Mouse (Mus musculus): Measurements from ENCODE around the gene 4930432K21Rik. TPM values are rescaled to one million over a fixed set of nuclear protein-coding genes. Genes with fewer than 3 reads are reported as not detected.

Gene 4930432K21Rik
- polyA plus RNA-seq, 1 experiment from 2014 or later: 2.7 TPM

GRCm38 (mm10) chr8:84210167-84210791, 62.5 kb downstream of the 4930432K21Rik start:
- 42% methylated on average over 33 of the region's 34 CpGs for WGBS
- ATAC-seq: peak; percentile 37; the same call in 1 of the 2 replicates
- Histone ChIP-seq H3K27ac (ENCODE audit: low read depth, low read length) (no peak overlapping the region), H3K4me3 (ENCODE audit: low read length) (peak overlapping the region; percentile 22), H3K4me2 (ENCODE audit: low read length) (peak overlapping the region; percentile 50), H3K9ac (ENCODE audit: low read depth, low read length) (peak overlapping the region; percentile 47), H3K27me3 (replicated peaks; ENCODE audit: control insufficient read depth, insufficient read depth, low read length) (no peaks in the 10 kb centered on the region), H3K36me3 (ENCODE audit: control insufficient read depth, insufficient read depth, low read length) (peaks cover 21% of the 10 kb centered on the region), H3K9me3 (ENCODE audit: control insufficient read depth, low read length) (no peaks in the 10 kb centered on the region), H3K4me1 (ENCODE audit: control insufficient read depth, insufficient read depth, low read depth, low read length) (peaks cover 21% of the 10 kb centered on the region)

- WGBS: 98% methylated on average over 3 of the region's 3 CpGs
- H3K27me3 ChIP-seq (replicated peaks; ENCODE audit: control insufficient read depth, insufficient read depth, low read length): no peaks in the 10 kb centered on the region
- H3K4me3 ChIP-seq (ENCODE audit: low read length): no peak overlapping the region
- ATAC-seq: no peak
- no peak overlapping the region for H3K4me2 ChIP-seq (ENCODE audit: low read length)
- no peak overlapping the region for H3K27ac ChIP-seq (ENCODE audit: low read depth, low read length)
- H3K9ac ChIP-seq (ENCODE audit: low read depth, low read length): no peak overlapping the region
- peaks cover 21% of the 10 kb centered on the region for H3K4me1 ChIP-seq (ENCODE audit: control insufficient read depth, insufficient read depth, low read depth, low read length)
- H3K36me3 ChIP-seq (ENCODE audit: control insufficient read depth, insufficient read depth, low read length): peaks cover 29% of the 10 kb centered on the region
- H3K9me3 ChIP-seq (ENCODE audit: control insufficient read depth, low read length): no peaks in the 10 kb centered on the region
Measured at GRCm38 (mm10) chr8:84211202-84211601, 63.4 kb downstream of the 4930432K21Rik start.

GRCm38 (mm10) chr8:84211881-84212563, 64.2 kb downstream of the 4930432K21Rik start:
- H3K4me1 ChIP-seq (ENCODE audit: control insufficient read depth, insufficient read depth, low read depth, low read length): peaks cover 21% of the 10 kb centered on the region
- no peak overlapping the region for H3K4me2 ChIP-seq (ENCODE audit: low read length)
- no peaks in the 10 kb centered on the region for H3K9me3 ChIP-seq (ENCODE audit: control insufficient read depth, low read length)
- H3K4me3 ChIP-seq (ENCODE audit: low read length): no peak overlapping the region
- 94% methylated on average over 31 of the region's 31 CpGs for WGBS
- H3K9ac ChIP-seq (ENCODE audit: low read depth, low read length): no peak overlapping the region
- H3K27me3 ChIP-seq (replicated peaks; ENCODE audit: control insufficient read depth, insufficient read depth, low read length): no peaks in the 10 kb centered on the region
- H3K36me3 ChIP-seq (ENCODE audit: control insufficient read depth, insufficient read depth, low read length): peaks cover 32% of the 10 kb centered on the region
- no peak overlapping the region for H3K27ac ChIP-seq (ENCODE audit: low read depth, low read length)
- ATAC-seq: no peak

- Histone ChIP-seq H3K27me3 (replicated peaks; ENCODE audit: control insufficient read depth, insufficient read depth, low read length) (no peaks in the 10 kb centered on the region), H3K9me3 (ENCODE audit: control insufficient read depth, low read length) (no peaks in the 10 kb centered on the region), H3K4me1 (ENCODE audit: control insufficient read depth, insufficient read depth, low read depth, low read length) (peaks cover 17% of the 10 kb centered on the region), H3K36me3 (ENCODE audit: control insufficient read depth, insufficient read depth, low read length) (peaks cover 42% of the 10 kb centered on the region), H3K9ac (ENCODE audit: low read depth, low read length) (no peak overlapping the region), H3K27ac (ENCODE audit: low read depth, low read length) (no peak overlapping the region), H3K4me2 (ENCODE audit: low read length) (no peak overlapping the region), H3K4me3 (ENCODE audit: low read length) (no peak overlapping the region)
- ATAC-seq: no peak
- 94% methylated on average over 4 of the region's 4 CpGs for WGBS
Measured at GRCm38 (mm10) chr8:84213277-84213676, 65.5 kb downstream of the 4930432K21Rik start.

- Histone ChIP-seq H3K9ac (ENCODE audit: low read depth, low read length) (no peak overlapping the region), H3K4me3 (ENCODE audit: low read length) (no peak overlapping the region), H3K27me3 (replicated peaks; ENCODE audit: control insufficient read depth, insufficient read depth, low read length) (no peaks in the 10 kb centered on the region), H3K27ac (ENCODE audit: low read depth, low read length) (no peak overlapping the region), H3K4me2 (ENCODE audit: low read length) (no peak overlapping the region), H3K9me3 (ENCODE audit: control insufficient read depth, low read length) (no peaks in the 10 kb centered on the region), H3K36me3 (ENCODE audit: control insufficient read depth, insufficient read depth, low read length) (peaks cover 43% of the 10 kb centered on the region), H3K4me1 (ENCODE audit: control insufficient read depth, insufficient read depth, low read depth, low read length) (no peaks in the 10 kb centered on the region)
- 94% methylated on average over 11 of the region's 11 CpGs for WGBS
- no peak for ATAC-seq
Measured at GRCm38 (mm10) chr8:84217206-84217605, 69.4 kb downstream of the 4930432K21Rik start.

- Histone ChIP-seq H3K4me3 (ENCODE audit: low read length) (no peak overlapping the region), H3K27me3 (replicated peaks; ENCODE audit: control insufficient read depth, insufficient read depth, low read length) (no peaks in the 10 kb centered on the region), H3K36me3 (ENCODE audit: control insufficient read depth, insufficient read depth, low read length) (peaks cover 46% of the 10 kb centered on the region), H3K4me1 (ENCODE audit: control insufficient read depth, insufficient read depth, low read depth, low read length) (no peaks in the 10 kb centered on the region), H3K4me2 (ENCODE audit: low read length) (no peak overlapping the region), H3K9me3 (ENCODE audit: control insufficient read depth, low read length) (no peaks in the 10 kb centered on the region), H3K9ac (ENCODE audit: low read depth, low read length) (no peak overlapping the region), H3K27ac (ENCODE audit: low read depth, low read length) (no peak overlapping the region)
- no peak for ATAC-seq
- WGBS: 93% methylated on average over 5 of the region's 5 CpGs
Measured at GRCm38 (mm10) chr8:84218143-84218542, 70.3 kb downstream of the 4930432K21Rik start.

GRCm38 (mm10) chr8:84220105-84220504, 72.3 kb downstream of the 4930432K21Rik start:
- 87% methylated on average over 7 of the region's 7 CpGs for WGBS

More at GRCm38 (mm10) chr8:84220105-84220504, 72.3 kb downstream of the 4930432K21Rik start:
- Histone ChIP-seq H3K27me3 (replicated peaks; ENCODE audit: control insufficient read depth, insufficient read depth, low read length) (no peaks in the 10 kb centered on the region), H3K4me3 (ENCODE audit: low read length) (no peak overlapping the region), H3K4me1 (ENCODE audit: control insufficient read depth, insufficient read depth, low read depth, low read length) (no peaks in the 10 kb centered on the region), H3K36me3 (ENCODE audit: control insufficient read depth, insufficient read depth, low read length) (peaks cover 56% of the 10 kb centered on the region), H3K9ac (ENCODE audit: low read depth, low read length) (no peak overlapping the region), H3K9me3 (ENCODE audit: control insufficient read depth, low read length) (no peaks in the 10 kb centered on the region), H3K4me2 (ENCODE audit: low read length) (no peak overlapping the region), H3K27ac (ENCODE audit: low read depth, low read length) (no peak overlapping the region)
- no peak for ATAC-seq

MicroRNAs within 50 kb of the gene (microRNA counts, 519-probe panel; counts per million panel counts)
- 2,724 counts per million, percentile 72 among the panel's probes with 10 or more counts for microRNA mmu-miR-181c
- 3,016 counts per million, percentile 81 among the panel's probes with 10 or more counts for microRNA mmu-miR-23a
- microRNA mmu-miR-27a: 3,142 counts per million, percentile 84 among the panel's probes with 10 or more counts

Small RNA genes lying within 50 kb of the gene (microRNA-seq; reads per million reads assigned to microRNA genes)
- gene Gm25110: not detected
- 12,908 reads per million, percentile 97 among the genes with 10 or more reads in this experiment for gene Mir181c
- 5,650 reads per million, percentile 92 among the genes with 10 or more reads in this experiment for gene Mir181d
- gene Mir23a: 6,604 reads per million, percentile 93 among the genes with 10 or more reads in this experiment
- not detected for gene Mir24-2
- 95.8 reads per million, percentile 49 among the genes with 10 or more reads in this experiment for gene Mir27a
- gene Mir3074-2: not detected

Other genes starting within 250 kb of the 4930432K21Rik start
- 50.9 and 53.0 TPM in 2 replicates for gene Adgrl1, start 247.9 kb upstream of the 4930432K21Rik start, polyA plus RNA-seq (2015; fragmentation: Nextera tagmentation; extraction: Ambion mirVana)
- gene Gm10644, start 192.8 kb upstream of the 4930432K21Rik start, polyA plus RNA-seq (2015; fragmentation: Nextera tagmentation; extraction: Ambion mirVana): 0.97 and 0.98 TPM in 2 replicates
- 9.8 and 14.6 TPM in 2 replicates for gene Asf1b, start 192.5 kb upstream of the 4930432K21Rik start, polyA plus RNA-seq (2015; fragmentation: Nextera tagmentation; extraction: Ambion mirVana)
- 202 and 254 TPM in 2 replicates for gene Prkaca, start 175.0 kb upstream of the 4930432K21Rik start, polyA plus RNA-seq (2015; fragmentation: Nextera tagmentation; extraction: Ambion mirVana)
- gene Samd1, start 150.4 kb upstream of the 4930432K21Rik start, polyA plus RNA-seq (2015; fragmentation: Nextera tagmentation; extraction: Ambion mirVana): 5.9 and 6.2 TPM in 2 replicates
- gene 1700067K01Rik, start 146.5 kb upstream of the 4930432K21Rik start, polyA plus RNA-seq (2015; fragmentation: Nextera tagmentation; extraction: Ambion mirVana): 0.90 and 0.94 TPM in 2 replicates
- 1.1 TPM in 2 replicates for gene 2210011C24Rik, start 135.9 kb upstream of the 4930432K21Rik start, polyA plus RNA-seq (2015; fragmentation: Nextera tagmentation; extraction: Ambion mirVana)
- gene Palm3, start 126.6 kb upstream of the 4930432K21Rik start, polyA plus RNA-seq (2015; fragmentation: Nextera tagmentation; extraction: Ambion mirVana): 9.6 and 11.3 TPM in 2 replicates
- gene Il27ra, start 105.4 kb upstream of the 4930432K21Rik start, polyA plus RNA-seq (2015; fragmentation: Nextera tagmentation; extraction: Ambion mirVana): 0.55 and 0.71 TPM in 2 replicates
- gene Rln3, start 103.0 kb upstream of the 4930432K21Rik start, polyA plus RNA-seq (2015; fragmentation: Nextera tagmentation; extraction: Ambion mirVana): 1.8 TPM in 2 replicates
- 1.6 and 1.7 TPM in 2 replicates for gene Gm10643, start 82.9 kb upstream of the 4930432K21Rik start, polyA plus RNA-seq (2015; fragmentation: Nextera tagmentation; extraction: Ambion mirVana)
- gene Rfx1, start 81.2 kb upstream of the 4930432K21Rik start, polyA plus RNA-seq (2015; fragmentation: Nextera tagmentation; extraction: Ambion mirVana): 7.9 and 9.0 TPM in 2 replicates
- 21.5 and 22.7 TPM in 2 replicates for gene Dcaf15, start 43.3 kb upstream of the 4930432K21Rik start, polyA plus RNA-seq (2015; fragmentation: Nextera tagmentation; extraction: Ambion mirVana)
- 0.51 and 0.55 TPM in 2 replicates for gene Podnl1, start 22.0 kb upstream of the 4930432K21Rik start, polyA plus RNA-seq (2015; fragmentation: Nextera tagmentation; extraction: Ambion mirVana)
- 53.3 and 54.5 TPM in 2 replicates for gene Cc2d1a, start 89 bp upstream of the 4930432K21Rik start, polyA plus RNA-seq (2015; fragmentation: Nextera tagmentation; extraction: Ambion mirVana)
- 6.2 and 6.8 TPM in 2 replicates for gene Nanos3, start 37.2 kb downstream of the 4930432K21Rik start, polyA plus RNA-seq (2015; fragmentation: Nextera tagmentation; extraction: Ambion mirVana)
- gene Zswim4, start 89.0 kb downstream of the 4930432K21Rik start, polyA plus RNA-seq (2015; fragmentation: Nextera tagmentation; extraction: Ambion mirVana): 16.2 and 22.2 TPM in 2 replicates
- 249 and 266 TPM in 2 replicates for gene D8Ertd738e, start 101.7 kb downstream of the 4930432K21Rik start, polyA plus RNA-seq (2015; fragmentation: Nextera tagmentation; extraction: Ambion mirVana)
- 46.4 and 47.9 TPM in 2 replicates for gene Mri1, start 109.3 kb downstream of the 4930432K21Rik start, polyA plus RNA-seq (2015; fragmentation: Nextera tagmentation; extraction: Ambion mirVana)
- gene Ccdc130, start 122.4 kb downstream of the 4930432K21Rik start, polyA plus RNA-seq (2015; fragmentation: Nextera tagmentation; extraction: Ambion mirVana): 23.0 and 25.0 TPM in 2 replicates
- gene Cacna1a, start 240.4 kb downstream of the 4930432K21Rik start, polyA plus RNA-seq (2015; fragmentation: Nextera tagmentation; extraction: Ambion mirVana): 15.7 and 17.1 TPM in 2 replicates

Measured in hindbrain, embryonic 16.5 days (tissue).